In the genomic region with DNA sequence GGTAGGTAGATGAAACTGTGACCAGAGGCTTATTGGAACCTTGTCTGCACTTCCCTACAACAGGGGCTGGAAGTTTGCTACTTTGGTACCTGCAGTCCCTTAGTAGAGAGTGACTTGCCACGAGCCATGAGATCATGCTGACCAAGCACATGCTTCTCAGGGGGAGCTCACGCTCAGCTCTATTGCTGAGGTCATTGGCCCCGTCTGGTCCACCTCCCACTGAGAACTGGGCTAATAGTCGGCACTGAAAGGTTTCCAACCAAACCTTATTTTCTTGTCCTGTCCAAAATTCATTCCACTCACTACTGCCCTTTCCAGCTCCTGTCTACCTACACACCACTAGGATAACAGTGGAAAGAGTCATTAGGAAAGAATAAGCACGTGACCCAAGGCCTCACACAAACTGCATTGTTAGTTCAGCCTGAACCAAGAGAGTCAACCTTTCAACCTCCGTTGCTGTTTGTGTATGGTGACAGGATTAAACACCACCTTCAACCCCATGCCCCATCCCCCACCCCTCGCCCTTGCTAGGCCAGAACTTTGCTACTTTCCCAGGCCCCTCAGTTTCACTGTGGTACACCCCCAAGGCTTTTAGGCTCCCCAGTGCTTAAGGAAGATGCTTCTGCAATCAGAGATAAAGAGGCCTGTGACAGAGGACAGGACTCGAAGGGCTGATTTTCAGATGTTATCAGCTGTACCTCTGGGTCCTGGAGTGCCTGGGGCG, we compare ENCODE assay signal across 10 mouse cellular contexts. TPM values are rescaled to one million over a fixed set of nuclear protein-coding genes. Genes with fewer than 3 reads are reported as not detected.
DNase-seq lines count a peak whose midpoint lies in the region; ATAC-seq and TF ChIP-seq lines count a peak whose summit lies in the region.
"Had no signal": no experiment of that assay in that cellular context is flagged by ENCODE, and none has a peak within 500 bp of the region (broad histone marks: within the 10 kb centered on the region; RNA-seq: fewer than 3 reads in every experiment).

No protein-coding gene starts in this region.

- no peaks in the 10 kb centered on the region for H3K36me3 ChIP-seq in kidney, adult 2 months (ENCODE audit: control insufficient read depth, insufficient read depth, low read length)
- H3K36me3 ChIP-seq in liver, embryonic 15.5 days (replicated peaks), result no peaks in the 10 kb centered on the region
- H3K36me3 ChIP-seq in neural tube, embryonic 15.5 days, result no peaks in the 10 kb centered on the region; the same call in 1 of the 2 replicates

- WGBS in cerebellum, adult 2 months, result 40% methylated on average over 9 of the region's 9 CpGs
- WGBS in kidney, adult 2 months, result 37% methylated on average over 9 of the region's 9 CpGs
- WGBS in liver, embryonic 15.5 days (ENCODE audit: insufficient replicate concordance), result 32% methylated on average over 9 of the region's 9 CpGs
- WGBS in neural tube, embryonic 15.5 days, result 52% methylated on average over 9 of the region's 9 CpGs

- no peaks in the 10 kb centered on the region for H3K9me3 ChIP-seq in liver, embryonic 15.5 days (replicated peaks)
- H3K9me3 ChIP-seq in neural tube, embryonic 15.5 days (replicated peaks), result no peaks in the 10 kb centered on the region

- peak; percentile 16 to 48 for DNase-seq in cerebellum, adult 2 months
- no peak for DNase-seq in cerebellum, adult 8-10 months
- DNase-seq in ES-CJ7 (ENCODE audit: low read depth, low spot score), result peak; percentile 74
- peak; percentile 91 for DNase-seq in kidney, adult 2 months
- DNase-seq in adrenal gland, postnatal 10 days, result no peak
- DNase-seq in layer of hippocampus, adult 18-20 months (ENCODE audit: low spot score in 2 of 2), result no peak
- DNase-seq: right cerebral cortex, adult 18-20 months had no signal

- no peaks in the 10 kb centered on the region for H3K4me1 ChIP-seq in cerebellum, adult 2 months (ENCODE audit: control insufficient read depth, insufficient read depth, low read length)
- H3K4me1 ChIP-seq in kidney, adult 2 months (ENCODE audit: control insufficient read depth, insufficient read depth, low read length), result peaks cover 19% of the 10 kb centered on the region
- peaks cover 52% of the 10 kb centered on the region for H3K4me1 ChIP-seq in liver, embryonic 15.5 days (replicated peaks)
- no peaks in the 10 kb centered on the region for H3K4me1 ChIP-seq in neural tube, embryonic 15.5 days

- no peak for TF ChIP-seq CTCF in cerebellum, adult 2 months (IDR thresholded peaks at IDR 0.05; ENCODE audit: borderline replicate concordance, insufficient read depth, low read depth, low read length)
- TF ChIP-seq CTCF in kidney, adult 2 months (conservative IDR thresholded peaks at IDR 0.05; ENCODE audit: insufficient read depth, insufficient read length, low read depth, low read length), result no peak

- no peak overlapping the region for H3K27ac ChIP-seq in cerebellum, adult 2 months (ENCODE audit: insufficient read depth, low read length)
- H3K27ac ChIP-seq in kidney, adult 2 months (ENCODE audit: insufficient read depth, low read depth, low read length), result peak overlapping the region; percentile 71; the same call in 1 of the 2 replicates
- peak overlapping the region; percentile 74 for H3K27ac ChIP-seq in liver, embryonic 15.5 days (replicated peaks)
- no peak overlapping the region for H3K27ac ChIP-seq in neural tube, embryonic 15.5 days (replicated peaks)
- H3K27ac ChIP-seq: hindbrain, embryonic 14.5 days had no signal

- ATAC-seq in liver, embryonic 15.5 days (ENCODE audit: insufficient read depth), result peak; percentile 78
- no peak for ATAC-seq in neural tube, embryonic 15.5 days (ENCODE audit: low FRiP score)

- no peaks in the 10 kb centered on the region for H3K27me3 ChIP-seq in cerebellum, adult 2 months (ENCODE audit: control insufficient read depth, insufficient read depth, low read length)
- no peaks in the 10 kb centered on the region for H3K27me3 ChIP-seq in kidney, adult 2 months (replicated peaks; ENCODE audit: control insufficient read depth, insufficient read depth, low read length)
- no peaks in the 10 kb centered on the region for H3K27me3 ChIP-seq in liver, embryonic 15.5 days
- H3K27me3 ChIP-seq in neural tube, embryonic 15.5 days (replicated peaks), result no peaks in the 10 kb centered on the region

- peak overlapping the region; percentile 15 for H3K4me2 ChIP-seq in liver, embryonic 15.5 days
- H3K4me2 ChIP-seq in neural tube, embryonic 15.5 days, result no peak overlapping the region
- H3K4me2 ChIP-seq: hindbrain, embryonic 14.5 days had no signal

- H3K9ac ChIP-seq in liver, embryonic 15.5 days, result no peak overlapping the region
- no peak overlapping the region for H3K9ac ChIP-seq in neural tube, embryonic 15.5 days (replicated peaks)
- H3K9ac ChIP-seq: hindbrain, embryonic 14.5 days had no signal

- no peak for TF ChIP-seq POLR2A in cerebellum, adult 2 months (IDR thresholded peaks at IDR 0.05; ENCODE audit: borderline replicate concordance, insufficient read depth, low read length)
- TF ChIP-seq POLR2A in kidney, adult 2 months (IDR thresholded peaks at IDR 0.05; ENCODE audit: low read depth, low read length), result no peak

- H3K4me3 ChIP-seq in cerebellum, adult 2 months (replicated peaks; ENCODE audit: insufficient read depth, low read depth, low read length), result no peak overlapping the region
- no peak overlapping the region for H3K4me3 ChIP-seq in kidney, adult 2 months (ENCODE audit: insufficient read depth, low read depth, low read length)
- H3K4me3 ChIP-seq in liver, embryonic 15.5 days (replicated peaks), result no peak overlapping the region
- no peak overlapping the region for H3K4me3 ChIP-seq in neural tube, embryonic 15.5 days (replicated peaks)

RNA-seq across cellular contexts. Expression of a gene that starts 11.4 kb away (rescaled TPM):
- 74.5 and 75.2 TPM in 2 replicates for polyA plus RNA-seq in cerebellum, adult 2 months (2012; rRNA removed)
- 26.6 and 35.7 TPM in 2 replicates for polyA plus RNA-seq in kidney, adult 2 months (2012; rRNA removed)
- polyA plus RNA-seq in liver, embryonic 15.5 days (2015; fragmentation: Nextera tagmentation; extraction: Ambion mirVana), result 27.5 and 29.5 TPM in 2 replicates
- polyA plus RNA-seq in neural tube, embryonic 15.5 days (2015; fragmentation: Nextera tagmentation; extraction: Ambion mirVana), result 37.3 and 42.0 TPM in 2 replicates
- total RNA-seq in adrenal gland, postnatal 10 days (2021), result 100 to 1,000 TPM; 195 to 219 TPM
- total RNA-seq in layer of hippocampus, adult 18-20 months (2021), result 100 to 1,000 TPM; 182 to 199 TPM

RNA-seq across cellular contexts. Expression of a gene that starts 12.0 kb away (rescaled TPM):
- 8.5 and 9.7 TPM in 2 replicates for polyA plus RNA-seq in cerebellum, adult 2 months (2012; rRNA removed)
- polyA plus RNA-seq in kidney, adult 2 months (2012; rRNA removed), result 28.7 and 32.3 TPM in 2 replicates
- 5.9 and 7.3 TPM in 2 replicates for polyA plus RNA-seq in liver, embryonic 15.5 days (2015; fragmentation: Nextera tagmentation; extraction: Ambion mirVana)
- 4.5 and 5.4 TPM in 2 replicates for polyA plus RNA-seq in neural tube, embryonic 15.5 days (2015; fragmentation: Nextera tagmentation; extraction: Ambion mirVana)
- 1 to 10 TPM; 6.8 to 9.7 TPM for total RNA-seq in adrenal gland, postnatal 10 days (2021)
- total RNA-seq in layer of hippocampus, adult 18-20 months (2021), result 1 to 10 TPM; 2.3 to 3.3 TPM

Comparison
In these comparisons a context has a peak if more than half of its experiments do, and no peak if none do; other contexts are left out.
1. DNase-seq: peak in cerebellum, adult 2 months (2 of 2), ES-CJ7 (single experiment) and kidney, adult 2 months (single experiment); none in cerebellum, adult 8-10 months (single experiment), adrenal gland, postnatal 10 days (single experiment) and layer of hippocampus, adult 18-20 months (0 of 2).
2. H3K27ac ChIP-seq: peak in kidney, adult 2 months (single experiment) and liver, embryonic 15.5 days (single experiment); none in cerebellum, adult 2 months (single experiment) and neural tube, embryonic 15.5 days (single experiment).